Mouse (Mus musculus) kidney, adult 2 months (tissue): ENCODE measurements around the gene Mast4.

Source experiments
- CTCF ChIP-seq: fragments of 200-500 bp; conservative IDR thresholded peaks from 2 replicates; pipeline ENCODE4 v1.5.1; 2011; ENCODE audit warnings: low read depth, mild to moderate bottlenecking, control low read depth, low read length, moderate library complexity, mixed read lengths; ENCODE audit not compliant: insufficient read depth, insufficient read length
- POLR2A ChIP-seq: fragments of 200-500 bp; IDR thresholded peaks from one replicate; pipeline ENCODE4 v1.6.1; 2011; ENCODE audit warnings: low read depth, low read length, control low read depth

GRCm38 (mm10) chr13:102946024-102946821 is 388.1 kb downstream of the Mast4 start:
- TF ChIP-seq POLR2A = no peak
- no peak for TF ChIP-seq CTCF
